Mouse (Mus musculus) ES-E14 (cell line): ENCODE measurements around the gene 1700037C18Rik.
"Not testable (repeated sequence)": the region's sequence is repeated elsewhere in the genome, so short reads cannot be mapped to it uniquely, and the experiment has no call there.

Experiments used
- CHD2 ChIP-seq: IDR thresholded peaks from 2 replicates; pipeline ENCODE4 v1.6.1; 2014; ENCODE audit warnings: mild to moderate bottlenecking, low read depth, low read length, inconsistent platforms
- HCFC1 ChIP-seq: IDR thresholded peaks from 2 replicates; pipeline ENCODE4 v1.6.1; 2012; ENCODE audit warnings: low read length, inconsistent platforms, borderline replicate concordance; ENCODE audit not compliant: insufficient read depth
- MAFK ChIP-seq: IDR thresholded peaks from 2 replicates; pipeline ENCODE4 v1.6.1; 2014; ENCODE audit warnings: mild to moderate bottlenecking, low read depth, low read length, inconsistent platforms; ENCODE audit not compliant: insufficient read depth
- ZC3H11A ChIP-seq: IDR thresholded peaks from 2 replicates; pipeline ENCODE4 v1.6.1; 2012; ENCODE audit warnings: low read depth, mild to moderate bottlenecking, inconsistent platforms, low read length, borderline replicate concordance

- TF ChIP-seq MAFK, ZC3H11A, HCFC1, CHD2: not testable (repeated sequence)
Measured at GRCm38 (mm10) chr16:3851301-3851700, 57.2 kb downstream of the 1700037C18Rik start.
